Mouse (Mus musculus) midbrain, embryonic 16.5 days (tissue): ENCODE measurements around the gene Lrrc32. TPM values are rescaled to one million over a fixed set of nuclear protein-coding genes. Genes with fewer than 3 reads are reported as not detected.

Source experiments
- ATAC-seq: fragments of 200-750 bp; cut with Nextera tagmentation; 2 replicates; pipeline ENCODE4 v1.8.0; 2017; ENCODE audit warnings: moderate TSS enrichment
- H3K27ac ChIP-seq: fragments of 300-500 bp; sonication (generic); 2 replicates; pipeline ENCODE4 v1.5.1; 2014; ENCODE audit warnings: mild to moderate bottlenecking, low read length, mixed read lengths
- H3K27me3 ChIP-seq: fragments of 300-500 bp; sonication (generic); 2 replicates; pipeline ENCODE4 v1.6.1; 2014; ENCODE audit warnings: low read depth, low read length, mixed read lengths; ENCODE audit not compliant: control insufficient read depth, insufficient read depth
- H3K36me3 ChIP-seq: fragments of 300-500 bp; sonication (generic); 2 replicates; pipeline ENCODE4 v1.6.1; 2014; ENCODE audit warnings: mild to moderate bottlenecking, low read length, moderate library complexity, mixed read lengths; ENCODE audit not compliant: control insufficient read depth, insufficient read depth
- H3K4me1 ChIP-seq: fragments of 300-500 bp; sonication (generic); 2 replicates; pipeline ENCODE4 v1.6.1; 2014; ENCODE audit warnings: mild to moderate bottlenecking, low read length, mixed read lengths; ENCODE audit not compliant: control insufficient read depth, insufficient read depth
- H3K4me2 ChIP-seq: fragments of 300-500 bp; sonication (generic); 2 replicates; pipeline ENCODE4 v1.6.1; 2014; ENCODE audit warnings: mild to moderate bottlenecking, low read length, mixed read lengths
- H3K4me3 ChIP-seq: fragments of 300-500 bp; sonication (generic); 2 replicates; pipeline ENCODE4 v1.5.1; 2014; ENCODE audit warnings: low read depth, mild to moderate bottlenecking, low read length, moderate library complexity, mixed read lengths
- H3K9ac ChIP-seq: fragments of 300-500 bp; sonication (generic); 2 replicates; pipeline ENCODE4 v1.6.1; 2014; ENCODE audit warnings: low read depth, low read length, mixed read lengths
- H3K9me3 ChIP-seq: fragments of 300-500 bp; sonication (generic); replicated peaks from 2 replicates; pipeline ENCODE4 v1.6.1; 2014; ENCODE audit warnings: mild to moderate bottlenecking, low read length, mixed read lengths; ENCODE audit not compliant: control insufficient read depth, poor library complexity, severe bottlenecking
- WGBS: fragments of 180-500 bp; shearing (Covaris S2); extraction: QIAGEN DNeasy Blood & Tissue Kit; methylation state at CpG from one replicate; pipeline ENCODE4 v1.1.7; 2014; 5-methylcytosine and 5-hydroxymethylcytosine counted together
- polyA plus RNA-seq: library from polyadenylated mRNA; unstranded; fragments of >200 nt; fragmentation: Nextera tagmentation; extraction: Ambion mirVana; gene quantifications from 2 replicates; pipeline ENCODE4 v1.2.1, GENCODE M21; 2015

The Lrrc32 gene
- polyA plus RNA-seq, 1 experiment from 2014 or later = 4.6 TPM

- Histone ChIP-seq H3K27ac (no peak overlapping the region), H3K9ac (no peak overlapping the region), H3K9me3 (no peaks in the 10 kb centered on the region), H3K4me1 (no peaks in the 10 kb centered on the region), H3K4me3 (no peak overlapping the region), H3K36me3 (no peaks in the 10 kb centered on the region), H3K4me2 (no peak overlapping the region), H3K27me3 (no peaks in the 10 kb centered on the region)
- 83% methylated on average over 2 of the region's 2 CpGs for WGBS
- no peak for ATAC-seq
Measured at GRCm38 (mm10) chr7:98472529-98472928, 16.6 kb upstream of the Lrrc32 start.

GRCm38 (mm10) chr7:98474558-98474957 is 14.5 kb upstream of the Lrrc32 start:
- 86% methylated on average over 1 of the region's 1 CpGs for WGBS
- Histone ChIP-seq H3K4me1 (no peaks in the 10 kb centered on the region), H3K27ac (no peak overlapping the region), H3K4me2 (no peak overlapping the region), H3K4me3 (no peak overlapping the region), H3K27me3 (no peaks in the 10 kb centered on the region), H3K36me3 (no peaks in the 10 kb centered on the region), H3K9ac (no peak overlapping the region), H3K9me3 (no peaks in the 10 kb centered on the region)
- ATAC-seq = no peak

DNA sequence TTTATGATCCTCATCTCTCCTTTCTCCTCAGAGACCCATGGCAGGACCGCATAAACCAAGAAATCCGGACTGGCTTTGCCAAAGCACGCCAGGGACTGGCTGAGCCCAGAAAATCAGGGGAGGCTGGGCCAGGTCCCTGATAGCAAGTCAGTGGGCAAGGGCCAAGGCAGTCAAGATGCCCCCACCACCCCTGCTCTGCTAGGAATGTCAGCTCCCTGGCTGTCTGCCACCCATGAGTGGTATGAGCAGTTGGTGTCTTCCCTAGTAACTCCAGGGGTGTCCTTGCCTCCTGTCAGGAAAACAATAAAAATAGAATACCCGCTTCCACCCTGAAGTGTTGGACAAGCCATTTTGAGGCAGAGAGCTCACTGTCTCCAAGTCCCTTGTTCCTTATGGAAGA is 11.9 kb upstream of the Lrrc32 start:
- Histone ChIP-seq H3K36me3 (no peaks in the 10 kb centered on the region), H3K9ac (no peak overlapping the region), H3K4me3 (no peak overlapping the region), H3K4me2 (no peak overlapping the region), H3K4me1 (no peaks in the 10 kb centered on the region), H3K27ac (no peak overlapping the region), H3K9me3 (no peaks in the 10 kb centered on the region), H3K27me3 (no peaks in the 10 kb centered on the region; the same call in 1 of the 2 replicates)
- WGBS = 89% methylated on average over 4 of the region's 4 CpGs
- no peak for ATAC-seq

GRCm38 (mm10) chr7:98480481-98480880 is 8.6 kb upstream of the Lrrc32 start:
- no peaks in the 10 kb centered on the region for H3K4me1 ChIP-seq
- H3K9me3 ChIP-seq = no peaks in the 10 kb centered on the region
- H3K27ac ChIP-seq = no peak overlapping the region
- ATAC-seq = no peak
- no peak overlapping the region for H3K9ac ChIP-seq
- WGBS = 94% methylated on average over 1 of the region's 1 CpGs
- H3K4me2 ChIP-seq = no peak overlapping the region
- H3K27me3 ChIP-seq = no peaks in the 10 kb centered on the region; the same call in 1 of the 2 replicates
- no peaks in the 10 kb centered on the region for H3K36me3 ChIP-seq
- H3K4me3 ChIP-seq = no peak overlapping the region

DNA sequence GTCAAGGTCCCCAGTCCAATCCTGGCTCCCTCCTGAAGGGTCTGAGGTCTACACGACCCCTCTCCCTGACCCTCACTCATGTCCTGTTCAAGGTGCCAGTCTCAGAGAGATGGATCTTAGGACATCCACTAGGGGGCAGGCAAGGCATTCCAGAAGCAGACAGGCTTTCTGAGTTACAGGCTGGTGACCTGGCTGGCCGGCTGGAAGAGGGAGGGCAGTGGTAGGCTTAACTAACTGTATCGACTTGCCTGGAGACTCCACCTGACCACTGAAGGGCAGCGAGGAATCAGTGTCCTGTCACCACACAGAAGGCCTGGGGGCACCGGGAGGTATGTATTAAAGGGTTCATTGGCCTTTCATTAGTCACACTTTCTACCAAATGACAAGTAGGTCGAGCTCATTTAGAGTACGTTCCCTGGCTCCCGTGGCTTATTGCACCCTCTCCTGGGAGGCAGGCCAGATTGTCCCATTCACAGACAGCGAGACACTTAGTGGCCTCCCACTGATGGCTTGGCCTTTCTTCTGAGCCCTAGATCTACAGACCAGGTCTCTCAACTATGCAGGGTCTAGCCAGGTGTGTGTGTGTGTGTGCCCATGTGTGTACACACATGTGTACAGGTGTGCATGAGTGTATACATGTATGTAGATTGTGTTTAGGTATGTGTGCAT is 7.9 kb upstream of the Lrrc32 start:
- Histone ChIP-seq H3K4me1 (no peaks in the 10 kb centered on the region), H3K9me3 (no peaks in the 10 kb centered on the region), H3K4me3 (no peak overlapping the region), H3K4me2 (no peak overlapping the region), H3K27ac (no peak overlapping the region), H3K27me3 (no peaks in the 10 kb centered on the region; the same call in 1 of the 2 replicates), H3K36me3 (no peaks in the 10 kb centered on the region), H3K9ac (no peak overlapping the region)
- ATAC-seq = peak; percentile 57
- WGBS = 13% methylated on average over 9 of the region's 9 CpGs

DNA sequence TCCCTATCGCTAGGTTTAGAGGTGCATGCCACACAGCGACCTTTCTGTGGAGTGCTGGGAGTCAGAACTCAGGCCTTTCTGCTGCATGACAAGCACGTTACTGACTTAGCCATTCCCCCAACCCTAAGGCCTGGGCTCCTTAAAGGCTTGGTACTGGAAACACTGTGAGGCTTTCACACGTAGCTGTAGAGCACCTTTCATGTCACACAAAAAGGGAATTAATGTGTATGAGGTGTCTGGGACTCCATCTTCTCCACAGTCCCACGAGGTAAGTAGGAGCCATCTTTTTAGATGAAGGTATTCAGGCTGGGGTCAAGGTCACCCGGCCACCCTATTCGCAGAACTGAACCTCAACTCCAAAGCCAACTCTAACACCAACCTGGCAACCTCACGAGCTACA is 7.2 kb upstream of the Lrrc32 start:
- Histone ChIP-seq H3K27me3 (no peaks in the 10 kb centered on the region; the same call in 1 of the 2 replicates), H3K4me3 (no peak overlapping the region), H3K9me3 (no peaks in the 10 kb centered on the region), H3K36me3 (no peaks in the 10 kb centered on the region), H3K9ac (no peak overlapping the region), H3K4me1 (no peaks in the 10 kb centered on the region), H3K4me2 (no peak overlapping the region), H3K27ac (no peak overlapping the region)
- no peak for ATAC-seq
- WGBS = 84% methylated on average over 8 of the region's 8 CpGs

- Histone ChIP-seq H3K36me3 (no peaks in the 10 kb centered on the region), H3K27me3 (no peaks in the 10 kb centered on the region; the same call in 1 of the 2 replicates), H3K9ac (0 out of 2 replicates have a peak overlapping the region, but pooled peaks have one; percentile 36), H3K9me3 (no peaks in the 10 kb centered on the region), H3K4me2 (no peak overlapping the region), H3K4me3 (no peak overlapping the region), H3K27ac (no peak overlapping the region), H3K4me1 (no peaks in the 10 kb centered on the region)
- no peak for ATAC-seq
- 56% methylated on average over 12 of the region's 12 CpGs for WGBS
Measured at GRCm38 (mm10) chr7:98482551-98483267, 6.4 kb upstream of the Lrrc32 start.

GRCm38 (mm10) chr7:98483268-98483607 is 5.8 kb upstream of the Lrrc32 start:
- no peak overlapping the region for H3K4me3 ChIP-seq
- no peaks in the 10 kb centered on the region for H3K36me3 ChIP-seq
- H3K4me2 ChIP-seq = no peak overlapping the region
- no peaks in the 10 kb centered on the region for H3K9me3 ChIP-seq
- no peaks in the 10 kb centered on the region for H3K4me1 ChIP-seq
- H3K9ac ChIP-seq = 0 out of 2 replicates have a peak overlapping the region, but pooled peaks have one; percentile 36
- no peak overlapping the region for H3K27ac ChIP-seq
- ATAC-seq = no peak
- H3K27me3 ChIP-seq = no peaks in the 10 kb centered on the region; the same call in 1 of the 2 replicates
- 35% methylated on average over 8 of the region's 8 CpGs for WGBS

DNA sequence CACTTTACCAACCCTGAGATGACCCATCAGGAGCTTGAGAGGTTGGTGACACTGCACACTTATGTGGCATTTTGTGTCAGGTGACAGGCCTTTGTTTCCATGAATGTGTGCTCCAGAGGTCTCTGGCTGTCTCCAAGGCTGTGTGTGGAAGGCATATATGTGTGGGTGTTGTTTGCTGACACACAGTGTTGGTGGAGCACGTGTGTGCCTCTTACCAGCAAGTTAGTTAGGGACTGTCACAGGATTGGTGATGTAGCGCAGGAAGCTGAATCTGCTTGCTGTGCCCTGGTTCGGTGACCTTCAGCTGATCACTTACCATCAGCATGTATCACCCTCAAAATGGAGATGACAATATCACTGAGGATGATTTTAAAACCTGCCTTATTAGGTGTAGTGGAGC is 4.2 kb upstream of the Lrrc32 start:
- 92% methylated on average over 3 of the region's 3 CpGs for WGBS
- H3K4me3 ChIP-seq = no peak overlapping the region
- no peak for ATAC-seq
- H3K27me3 ChIP-seq = no peaks in the 10 kb centered on the region; the same call in 1 of the 2 replicates
- H3K9me3 ChIP-seq = no peaks in the 10 kb centered on the region
- no peak overlapping the region for H3K27ac ChIP-seq
- no peaks in the 10 kb centered on the region for H3K36me3 ChIP-seq
- H3K4me1 ChIP-seq = peaks cover 4% of the 10 kb centered on the region; the same call in 1 of the 2 replicates
- no peak overlapping the region for H3K9ac ChIP-seq
- no peak overlapping the region for H3K4me2 ChIP-seq
